Mouse (Mus musculus): ENCODE measurements around the gene Gucy2d.

DNA sequence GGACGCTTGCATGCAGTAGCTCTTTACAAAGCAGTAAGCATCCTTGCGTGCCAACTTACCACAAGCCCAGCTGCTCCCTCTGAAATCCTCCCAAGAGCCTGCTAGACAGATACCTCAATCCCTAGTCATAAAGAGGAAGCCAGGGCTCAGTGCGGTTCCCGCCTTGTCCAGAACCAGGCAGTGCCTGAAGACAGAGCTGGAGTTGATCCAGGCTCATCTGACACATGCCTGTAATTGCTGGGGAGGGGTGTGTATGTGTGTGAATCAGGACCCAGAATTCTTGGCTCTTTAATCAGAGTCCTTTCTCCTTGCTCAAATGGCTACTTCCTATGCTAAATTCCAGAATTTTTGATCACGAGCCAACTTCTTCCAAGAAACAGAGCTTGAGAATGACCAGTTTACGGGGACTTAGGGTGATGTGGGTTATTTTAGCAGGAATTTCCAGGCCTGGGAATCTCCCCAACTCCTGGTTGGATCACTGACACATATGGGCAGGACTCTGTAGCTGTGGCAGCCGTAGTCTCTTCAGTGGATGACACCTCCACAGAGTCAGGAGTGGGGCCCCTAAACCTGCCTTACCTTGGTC, 48.8 kb upstream of the Gucy2d start:
- TF ChIP-seq POLR2A (IDR thresholded peaks at IDR 0.05; ENCODE audit: insufficient read depth, low read depth, low read length) (no peak), CTCF (IDR thresholded peaks at IDR 0.05; ENCODE audit: insufficient read depth, low read depth, low read length) (no peak)
